ENCODE assay signal across 10 mouse cellular contexts in genomic region chr14:102769716-102770115, GRCm38 (mm10).
DNase-seq lines count a peak whose midpoint lies in the region; ATAC-seq and TF ChIP-seq lines count a peak whose summit lies in the region.
"Had no signal": no experiment of that assay in that cellular context is flagged by ENCODE, and none has a peak within 500 bp of the region (broad histone marks: within the 10 kb centered on the region; RNA-seq: fewer than 3 reads in every experiment).

No protein-coding gene starts in this region.

- H3K27me3 ChIP-seq in liver, postnatal 0 days (ENCODE audit: insufficient read depth, low read length), result no peaks in the 10 kb centered on the region
- H3K27me3 ChIP-seq in testis, adult 2 months (ENCODE audit: control insufficient read depth, insufficient read depth, low read length), result no peaks in the 10 kb centered on the region
- H3K27me3 ChIP-seq: embryonic facial prominence, embryonic 13.5 days; neural tube, embryonic 13.5 days had no signal

- H3K9ac ChIP-seq in liver, postnatal 0 days (replicated peaks), result no peak overlapping the region
- H3K9ac ChIP-seq: embryonic facial prominence, embryonic 13.5 days; neural tube, embryonic 13.5 days had no signal

- H3K36me3 ChIP-seq in liver, postnatal 0 days (replicated peaks; ENCODE audit: insufficient read depth, low read length), result no peaks in the 10 kb centered on the region
- no peaks in the 10 kb centered on the region for H3K36me3 ChIP-seq in testis, adult 2 months (ENCODE audit: control insufficient read depth, insufficient read depth, low read length)
- H3K36me3 ChIP-seq: embryonic facial prominence, embryonic 13.5 days; neural tube, embryonic 13.5 days had no signal

- H3K4me3 ChIP-seq in liver, postnatal 0 days (ENCODE audit: low read depth, low read length), result no peak overlapping the region
- H3K4me3 ChIP-seq in testis, adult 2 months (ENCODE audit: control insufficient read depth, low read depth, low read length), result no peak overlapping the region
- H3K4me3 ChIP-seq: embryonic facial prominence, embryonic 13.5 days; neural tube, embryonic 13.5 days had no signal

- peak; percentile 32 for DNase-seq in CD4-positive, CD25-positive, alpha-beta regulatory T cell, adult 2 months (ENCODE audit: low read depth, low spot score)
- DNase-seq in 416B (ENCODE audit: low read depth), result peak; percentile 78
- peak; percentile 10 for DNase-seq in cerebellum, adult 11-12 months
- peak; percentile 47 to 60 for DNase-seq in heart, postnatal 14 days
- DNase-seq in liver, postnatal 0 days, result peak; percentile 52

- TF ChIP-seq EP300 in liver, postnatal 0 days (IDR thresholded peaks at IDR 0.05; ENCODE audit: low read depth), result no peak

- 60% methylated on average over 3 of the region's 3 CpGs for WGBS in liver, postnatal 0 days (ENCODE audit: insufficient replicate concordance)

- peak; percentile 67 for TF ChIP-seq CTCF in liver, postnatal 0 days (IDR thresholded peaks at IDR 0.05; ENCODE audit: low read depth)
- TF ChIP-seq CTCF in testis, adult 2 months (IDR thresholded peaks at IDR 0.05; ENCODE audit: control insufficient read depth, insufficient read depth, insufficient replicate concordance, low read depth, low read length), result peak; percentile 36; the same call in 1 of the 2 replicates

- H3K9me3 ChIP-seq in liver, postnatal 0 days (ENCODE audit: low read length), result no peaks in the 10 kb centered on the region
- H3K9me3 ChIP-seq: neural tube, embryonic 13.5 days had no signal

- no peak for TF ChIP-seq POLR2A in testis, adult 2 months (IDR thresholded peaks at IDR 0.05; ENCODE audit: control insufficient read depth, low read depth, low read length)

- H3K4me1 ChIP-seq in liver, postnatal 0 days (ENCODE audit: insufficient read depth), result no peaks in the 10 kb centered on the region
- no peaks in the 10 kb centered on the region for H3K4me1 ChIP-seq in testis, adult 2 months (ENCODE audit: control insufficient read depth, insufficient read depth, low read length)
- H3K4me1 ChIP-seq: embryonic facial prominence, embryonic 13.5 days; neural tube, embryonic 13.5 days had no signal

- no peak for ATAC-seq in CD4-positive, CD25-positive, alpha-beta regulatory T cell, adult 4 months
- ATAC-seq in liver, postnatal 0 days, result no peak
- ATAC-seq in erythroid progenitor cell, adult 5-6 weeks (replicated peaks; ENCODE audit: low FRiP score, poor library complexity, severe bottlenecking), result no peak

- H3K4me2 ChIP-seq in liver, postnatal 0 days (ENCODE audit: low read depth, low read length), result no peak overlapping the region
- H3K4me2 ChIP-seq: embryonic facial prominence, embryonic 13.5 days; neural tube, embryonic 13.5 days had no signal

- H3K27ac ChIP-seq in liver, postnatal 0 days (ENCODE audit: low read depth), result no peak overlapping the region
- H3K27ac ChIP-seq in testis, adult 2 months (ENCODE audit: control insufficient read depth, insufficient read depth, low read depth, low read length), result no peak overlapping the region
- H3K27ac ChIP-seq: embryonic facial prominence, embryonic 13.5 days; neural tube, embryonic 13.5 days had no signal

- intact Hi-C loops in heart, postnatal 14 days (cut with DNase I), result no loop called here

Comparison
In these comparisons a context has a peak if more than half of its experiments do, and no peak if none do; other contexts are left out.
1. DNase-seq: peak in every context shown above with its lines; median percentile 78 in 416B; 54 in heart, postnatal 14 days; 52 in liver, postnatal 0 days; 32 in CD4-positive, CD25-positive, alpha-beta regulatory T cell, adult 2 months; 10 in cerebellum, adult 11-12 months.